Mouse (Mus musculus) adrenal gland, adult (tissue): Measurements from ENCODE around the gene Evi5l.

Experiments
- DNase-seq, 2 experiments: peaks; one replicate each; pipeline ENCODE4 v3.0.0; 2022 to 2023; ENCODE audit warnings: low spot score in 1 of 2; ENCODE audit not compliant: inconsistent age in 2 of 2

Evi5l gene

DNA sequence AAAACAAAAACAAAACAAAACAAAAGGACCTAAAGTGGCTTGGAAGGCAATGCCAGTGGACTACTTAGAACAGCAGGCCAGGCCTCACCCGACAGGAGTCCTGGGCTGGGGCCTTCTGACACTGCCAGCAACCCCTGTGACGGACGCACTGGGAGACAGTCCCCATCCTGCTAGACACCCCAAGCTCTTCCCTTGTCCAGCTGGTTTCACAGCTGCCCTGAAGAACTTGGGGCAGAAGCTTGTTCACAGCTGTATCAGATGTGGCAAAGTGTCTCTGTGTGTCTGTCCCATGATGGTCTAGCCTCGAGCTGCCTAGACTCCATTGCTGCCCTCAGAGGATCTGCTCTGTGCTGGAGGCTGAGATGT lies 93.4 kb downstream of the Evi5l start:
- DNase-seq: no peak
